Mouse (Mus musculus): ENCODE measurements around the gene Myo6.

- TF ChIP-seq NANOG (IDR thresholded peaks at IDR 0.05; ENCODE audit: borderline replicate concordance, low read length) (no peak), CTCF (conservative IDR thresholded peaks at IDR 0.05; ENCODE audit: low read length) (peak; percentile 20; the same call in 1 of the 2 replicates)
Observed at GRCm38 (mm10) chr9:80293056-80293584, 128.3 kb downstream of the Myo6 start.
